Mouse (Mus musculus) midbrain, embryonic 14.5 days (tissue): ENCODE data around the gene Serpinb8. TPM values are rescaled to one million over a fixed set of nuclear protein-coding genes. Genes with fewer than 3 reads are reported as not detected.

Experiments
- ATAC-seq: fragments of 200-750 bp; cut with Nextera tagmentation; 2 replicates; pipeline ENCODE4 v1.8.0; 2017; ENCODE audit warnings: moderate number of reproducible peaks, moderate library complexity; ENCODE audit not compliant: low FRiP score, low TSS enrichment
- DNase-seq: peaks from one replicate; pipeline ENCODE4 v3.0.0-alpha.2; 2015
- H3K27ac ChIP-seq: fragments of 300-500 bp; sonication (generic); replicated peaks from 2 replicates; pipeline ENCODE4 v1.5.1; 2014; ENCODE audit warnings: mild to moderate bottlenecking, low read depth, low read length, moderate library complexity
- H3K27me3 ChIP-seq: fragments of 300-500 bp; sonication (generic); 2 replicates; pipeline ENCODE4 v1.6.1; 2014; ENCODE audit warnings: low read length, control low read depth, mixed read lengths; ENCODE audit not compliant: control insufficient read depth, insufficient read depth
- H3K36me3 ChIP-seq: fragments of 300-500 bp; sonication (generic); 2 replicates; pipeline ENCODE4 v1.6.1; 2014; ENCODE audit warnings: low read length, control low read depth; ENCODE audit not compliant: control insufficient read depth, insufficient read depth
- H3K4me1 ChIP-seq: fragments of 300-500 bp; sonication (generic); 2 replicates; pipeline ENCODE4 v1.6.1; 2014; ENCODE audit warnings: mild to moderate bottlenecking, antibody characterized with exemption, low read length, control low read depth; ENCODE audit not compliant: control insufficient read depth, insufficient read depth
- H3K4me2 ChIP-seq: fragments of 300-500 bp; sonication (generic); 2 replicates; pipeline ENCODE4 v1.6.1; 2014; ENCODE audit warnings: mild to moderate bottlenecking, low read length, moderate library complexity
- H3K4me3 ChIP-seq: fragments of 300-500 bp; sonication (generic); replicated peaks from 2 replicates; pipeline ENCODE4 v1.5.1; 2014; ENCODE audit warnings: low read depth, low read length
- H3K9ac ChIP-seq: fragments of 300-500 bp; sonication (generic); replicated peaks from 2 replicates; pipeline ENCODE4 v1.6.1; 2014; ENCODE audit warnings: mild to moderate bottlenecking, low read length, moderate library complexity
- H3K9me3 ChIP-seq: fragments of 300-500 bp; sonication (generic); 2 replicates; pipeline ENCODE4 v1.6.1; 2016; ENCODE audit warnings: low read length, control low read depth, mixed read lengths; ENCODE audit not compliant: control insufficient read depth
- WGBS: fragments of 180-500 bp; shearing (Covaris S2); extraction: QIAGEN DNeasy Blood & Tissue Kit; methylation state at CpG from one replicate; pipeline ENCODE4 v1.1.7; 2014; 5-methylcytosine and 5-hydroxymethylcytosine counted together
- polyA plus RNA-seq: library from polyadenylated mRNA; unstranded; fragments of >200 nt; fragmentation: Nextera tagmentation; extraction: Ambion mirVana; gene quantifications from 2 replicates; pipeline ENCODE4 v1.2.1, GENCODE M21; 2014

Serpinb8 gene
- polyA plus RNA-seq, 1 experiment from 2014 or later, result 0.36 TPM

- Histone ChIP-seq H3K4me2 (no peak overlapping the region), H3K4me3 (no peak overlapping the region), H3K9me3 (no peaks in the 10 kb centered on the region), H3K4me1 (no peaks in the 10 kb centered on the region), H3K36me3 (no peaks in the 10 kb centered on the region), H3K27me3 (no peaks in the 10 kb centered on the region), H3K27ac (no peak overlapping the region), H3K9ac (no peak overlapping the region)
- 89% methylated on average over 2 of the region's 2 CpGs for WGBS
- DNase-seq, result no peak
- no peak for ATAC-seq
Observed at GRCm38 (mm10) chr1:107614087-107614486, 24.3 kb downstream of the Serpinb8 start.

- Histone ChIP-seq H3K36me3 (no peaks in the 10 kb centered on the region), H3K9ac (no peak overlapping the region), H3K9me3 (no peaks in the 10 kb centered on the region), H3K4me1 (no peaks in the 10 kb centered on the region), H3K4me2 (no peak overlapping the region), H3K27ac (no peak overlapping the region), H3K27me3 (no peaks in the 10 kb centered on the region), H3K4me3 (no peak overlapping the region)
- DNase-seq, result peak; percentile 52
- WGBS, result 52% methylated on average over 4 of the region's 4 CpGs
- ATAC-seq, result no peak
Observed at GRCm38 (mm10) chr1:107622017-107622416, 32.2 kb downstream of the Serpinb8 start.

GRCm38 (mm10) chr1:107635936-107636335 lies 46.1 kb downstream of the Serpinb8 start:
- Histone ChIP-seq H3K4me2 (no peak overlapping the region), H3K36me3 (no peaks in the 10 kb centered on the region), H3K4me1 (no peaks in the 10 kb centered on the region), H3K9ac (no peak overlapping the region), H3K9me3 (no peaks in the 10 kb centered on the region), H3K27ac (no peak overlapping the region), H3K27me3 (no peaks in the 10 kb centered on the region), H3K4me3 (no peak overlapping the region)
- 42% methylated on average over 4 of the region's 4 CpGs for WGBS
- no peak; the same call in 1 of the 2 replicates for ATAC-seq
- DNase-seq, result peak; percentile 89

- no peaks in the 10 kb centered on the region for H3K9me3 ChIP-seq
- no peak overlapping the region for H3K27ac ChIP-seq
- DNase-seq (no peak), ATAC-seq (no peak)
- no peak overlapping the region for H3K9ac ChIP-seq
- H3K27me3 ChIP-seq, result no peaks in the 10 kb centered on the region
- WGBS, result 96% methylated on average over 1 of the region's 1 CpGs
- H3K4me1 ChIP-seq, result no peaks in the 10 kb centered on the region
- no peak overlapping the region for H3K4me2 ChIP-seq
- no peak overlapping the region for H3K4me3 ChIP-seq
- no peaks in the 10 kb centered on the region for H3K36me3 ChIP-seq
Observed at GRCm38 (mm10) chr1:107638056-107638455, 48.2 kb downstream of the Serpinb8 start.

GRCm38 (mm10) chr1:107638459-107638858 lies 48.7 kb downstream of the Serpinb8 start:
- 79% methylated on average over 3 of the region's 3 CpGs for WGBS
- H3K4me1 ChIP-seq, result no peaks in the 10 kb centered on the region
- H3K27me3 ChIP-seq, result no peaks in the 10 kb centered on the region
- ATAC-seq (no peak), DNase-seq (no peak)
- no peak overlapping the region for H3K4me2 ChIP-seq
- H3K9me3 ChIP-seq, result no peaks in the 10 kb centered on the region
- H3K36me3 ChIP-seq, result no peaks in the 10 kb centered on the region
- no peak overlapping the region for H3K4me3 ChIP-seq
- H3K27ac ChIP-seq, result no peak overlapping the region
- no peak overlapping the region for H3K9ac ChIP-seq

GRCm38 (mm10) chr1:107642457-107643118 lies 52.8 kb downstream of the Serpinb8 start:
- no peaks in the 10 kb centered on the region for H3K9me3 ChIP-seq
- no peak overlapping the region for H3K27ac ChIP-seq
- WGBS, result 72% methylated on average over 2 of the region's 2 CpGs
- H3K4me1 ChIP-seq, result no peaks in the 10 kb centered on the region
- no peak for ATAC-seq
- no peaks in the 10 kb centered on the region for H3K27me3 ChIP-seq
- H3K4me3 ChIP-seq, result no peak overlapping the region
- no peaks in the 10 kb centered on the region for H3K36me3 ChIP-seq
- no peak overlapping the region for H3K4me2 ChIP-seq
- H3K9ac ChIP-seq, result no peak overlapping the region
- DNase-seq, result no peak

GRCm38 (mm10) chr1:107645086-107645485 lies 55.3 kb downstream of the Serpinb8 start:
- 84% methylated on average over 6 of the region's 6 CpGs for WGBS
- Histone ChIP-seq H3K9me3 (no peaks in the 10 kb centered on the region), H3K4me2 (no peak overlapping the region), H3K4me3 (no peak overlapping the region), H3K36me3 (no peaks in the 10 kb centered on the region), H3K9ac (no peak overlapping the region), H3K4me1 (no peaks in the 10 kb centered on the region), H3K27me3 (no peaks in the 10 kb centered on the region), H3K27ac (no peak overlapping the region)
- DNase-seq (no peak), ATAC-seq (no peak)

GRCm38 (mm10) chr1:107657689-107658088 lies 67.9 kb downstream of the Serpinb8 start:
- Histone ChIP-seq H3K36me3 (no peaks in the 10 kb centered on the region), H3K4me1 (no peaks in the 10 kb centered on the region), H3K9ac (no peak overlapping the region), H3K4me2 (no peak overlapping the region), H3K4me3 (no peak overlapping the region), H3K9me3 (no peaks in the 10 kb centered on the region), H3K27ac (no peak overlapping the region), H3K27me3 (no peaks in the 10 kb centered on the region)
- ATAC-seq (no peak), DNase-seq (no peak)
- WGBS, result 92% methylated on average over 2 of the region's 2 CpGs
